Mouse (Mus musculus) duodenum, adult 2 months (tissue): ENCODE data around the gene Mtch2. TPM values are rescaled to one million over a fixed set of nuclear protein-coding genes. Genes with fewer than 3 reads are reported as not detected.

Experiments used
- polyA plus RNA-seq: library from polyadenylated mRNA; depleted of rRNA; stranded (reverse); fragments of >200 nt; gene quantifications from 2 replicates; pipeline ENCODE4 v1.2.3, GENCODE M21; 2012; ENCODE audit warnings: low replicate concordance; rRNA removed

The Mtch2 gene
- polyA plus RNA-seq = 60.2 and 60.7 TPM in 2 replicates

GRCm38 (mm10) chr2:90846955-90847680 lies at the start of gene Mtch2:
Gene Mtch2, plus strand, starts transcription at chr2:90847155.

GRCm38 (mm10) chr2:90885218-90886041 lies 38.5 kb downstream of the Mtch2 start, which contains the start of gene C1qtnf4:
Gene C1qtnf4, plus strand, starts transcription at chr2:90885860.

GRCm38 (mm10) chr2:90904076-90904855 lies 57.3 kb downstream of the Mtch2 start, which contains the start of the genes Kbtbd4 and Ndufs3:
Gene Kbtbd4, plus strand, starts transcription at chr2:90904740.
Gene Ndufs3, minus strand, starts transcription at chr2:90904827.

Other genes starting within 250 kb of the Mtch2 start
- gene Nup160, start 169.9 kb upstream of the Mtch2 start, polyA plus RNA-seq = 0.90 and 1.1 TPM in 2 replicates
- 11.2 and 17.5 TPM in 2 replicates for gene Fnbp4, start 101.8 kb upstream of the Mtch2 start, polyA plus RNA-seq
- 0.02 and 0.07 TPM in 2 replicates for gene Agbl2, start 64.4 kb upstream of the Mtch2 start, polyA plus RNA-seq
- 9.0 and 9.7 TPM in 2 replicates for gene C1qtnf4, start 38.7 kb downstream of the Mtch2 start, polyA plus RNA-seq
- gene Kbtbd4, start 57.6 kb downstream of the Mtch2 start, polyA plus RNA-seq = 5.6 and 6.4 TPM in 2 replicates
- gene Ndufs3, start 57.7 kb downstream of the Mtch2 start, polyA plus RNA-seq = 103 and 129 TPM in 2 replicates
- 12.2 and 15.3 TPM in 2 replicates for gene Celf1, start 93.2 kb downstream of the Mtch2 start, polyA plus RNA-seq
- 0.22 and 0.34 TPM in 2 replicates for gene Rapsn, start 188.5 kb downstream of the Mtch2 start, polyA plus RNA-seq
- gene Psmc3, start 206.9 kb downstream of the Mtch2 start, polyA plus RNA-seq = 27.3 and 43.1 TPM in 2 replicates
- gene Slc39a13, start 223.3 kb downstream of the Mtch2 start, polyA plus RNA-seq = 15.1 and 26.4 TPM in 2 replicates
- gene Spi1, start 235.2 kb downstream of the Mtch2 start, polyA plus RNA-seq = 20.7 and 38.0 TPM in 2 replicates